Comparison of ENCODE assay signal across 8 mouse cellular contexts in the genomic region with DNA sequence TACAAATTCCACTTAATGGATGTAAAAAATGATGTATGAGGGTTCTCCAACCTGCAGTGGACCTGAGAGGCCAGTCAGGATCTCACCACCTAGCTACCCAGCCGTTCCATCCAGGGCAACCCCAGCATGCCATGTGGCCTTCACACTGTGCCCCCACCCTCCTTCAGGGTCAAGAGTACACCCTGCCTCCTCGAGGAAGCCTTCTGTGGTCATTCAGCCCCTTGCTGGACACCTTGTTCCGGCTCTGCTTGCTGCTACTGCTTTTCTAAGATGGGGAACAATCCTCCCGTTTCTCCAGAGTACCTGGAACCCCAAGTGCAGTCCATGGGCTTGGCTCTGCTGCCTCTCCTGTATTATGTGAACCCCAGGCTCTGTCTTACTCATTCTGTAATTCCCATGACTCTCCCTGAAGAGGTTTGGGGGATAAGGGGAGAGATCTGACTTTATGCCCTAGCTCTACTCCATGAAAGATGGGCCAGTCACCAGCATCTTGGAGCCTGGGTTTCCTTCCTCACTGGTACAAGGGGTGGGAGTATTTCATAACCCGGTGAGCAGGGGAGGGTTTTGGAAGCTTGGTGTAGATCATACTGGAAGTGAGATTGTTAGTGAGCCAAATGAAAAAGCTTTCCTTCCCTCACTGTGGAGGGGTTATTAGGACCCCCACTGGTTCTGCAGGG. TPM values are rescaled to one million over a fixed set of nuclear protein-coding genes. Genes with fewer than 3 reads are reported as not detected.
DNase-seq lines count a peak whose midpoint lies in the region; ATAC-seq and TF ChIP-seq lines count a peak whose summit lies in the region.

No protein-coding gene starts in this region.

- H3K27me3 ChIP-seq in heart, embryonic 11.5 days (ENCODE audit: control insufficient read depth, insufficient read depth, low read length): no peaks in the 10 kb centered on the region
- no peaks in the 10 kb centered on the region for H3K27me3 ChIP-seq in forebrain, embryonic 16.5 days (replicated peaks; ENCODE audit: control insufficient read depth, insufficient read depth, low read length)
- peaks cover 21% of the 10 kb centered on the region for H3K27me3 ChIP-seq in liver, postnatal 0 days (ENCODE audit: insufficient read depth, low read length)

- WGBS in heart, embryonic 11.5 days (ENCODE audit: insufficient replicate concordance): 35% methylated on average over 5 of the region's 5 CpGs
- WGBS in forebrain, embryonic 16.5 days: 18% methylated on average over 5 of the region's 5 CpGs
- WGBS in liver, postnatal 0 days (ENCODE audit: insufficient replicate concordance): 38% methylated on average over 5 of the region's 5 CpGs

- peak overlapping the region; percentile 70 for H3K4me3 ChIP-seq in heart, embryonic 11.5 days (ENCODE audit: low read depth, low read length)
- H3K4me3 ChIP-seq in forebrain, embryonic 16.5 days (replicated peaks; ENCODE audit: low read length): peak overlapping the region; percentile 89
- 0 out of 2 replicates have a peak overlapping the region, but pooled peaks have one; percentile 45 for H3K4me3 ChIP-seq in liver, postnatal 0 days (ENCODE audit: low read depth, low read length)

- peak overlapping the region; percentile 87 for H3K9ac ChIP-seq in heart, embryonic 11.5 days (ENCODE audit: low read depth, low read length)
- H3K9ac ChIP-seq in forebrain, embryonic 16.5 days (replicated peaks; ENCODE audit: low read depth, low read length): peak overlapping the region; percentile 98
- H3K9ac ChIP-seq in liver, postnatal 0 days (replicated peaks): no peak overlapping the region

- H3K9me3 ChIP-seq in heart, embryonic 11.5 days (replicated peaks; ENCODE audit: control insufficient read depth, low read length): no peaks in the 10 kb centered on the region
- H3K9me3 ChIP-seq in forebrain, embryonic 16.5 days (ENCODE audit: control insufficient read depth, low read length): no peaks in the 10 kb centered on the region
- H3K9me3 ChIP-seq in liver, postnatal 0 days (ENCODE audit: low read length): no peaks in the 10 kb centered on the region

- H3K4me1 ChIP-seq in heart, embryonic 11.5 days (ENCODE audit: control insufficient read depth, insufficient read depth, low read length): peaks cover 15% of the 10 kb centered on the region
- peaks cover 27% of the 10 kb centered on the region for H3K4me1 ChIP-seq in forebrain, embryonic 16.5 days (replicated peaks; ENCODE audit: control insufficient read depth, insufficient read depth, low read length)
- H3K4me1 ChIP-seq in liver, postnatal 0 days (ENCODE audit: insufficient read depth): peaks cover 11% of the 10 kb centered on the region; the same call in 1 of the 2 replicates

- no peak for TF ChIP-seq CTCF in liver, postnatal 0 days (IDR thresholded peaks at IDR 0.05; ENCODE audit: low read depth)

- no peak overlapping the region for H3K27ac ChIP-seq in heart, embryonic 11.5 days (ENCODE audit: low read depth, low read length)
- H3K27ac ChIP-seq in forebrain, embryonic 16.5 days (ENCODE audit: low read length): peak overlapping the region; percentile 25; the same call in 1 of the 2 replicates
- no peak overlapping the region for H3K27ac ChIP-seq in liver, postnatal 0 days (ENCODE audit: low read depth)

- H3K4me2 ChIP-seq in heart, embryonic 11.5 days: peak overlapping the region; percentile 80
- H3K4me2 ChIP-seq in forebrain, embryonic 16.5 days (ENCODE audit: low read length): peak overlapping the region; percentile 90
- no peak overlapping the region for H3K4me2 ChIP-seq in liver, postnatal 0 days (ENCODE audit: low read depth, low read length)

- ATAC-seq in heart, embryonic 11.5 days (replicated peaks; ENCODE audit: insufficient number of reproducible peaks, low FRiP score, low TSS enrichment): no peak
- peak; percentile 0; the same call in 1 of the 2 replicates for ATAC-seq in forebrain, embryonic 16.5 days
- ATAC-seq in liver, postnatal 0 days: no peak

- no peak for TF ChIP-seq EP300 in liver, postnatal 0 days (IDR thresholded peaks at IDR 0.05; ENCODE audit: low read depth)

- H3K36me3 ChIP-seq in heart, embryonic 11.5 days (ENCODE audit: control insufficient read depth, insufficient read depth, low read length): peaks cover 44% of the 10 kb centered on the region
- peaks cover 35% of the 10 kb centered on the region for H3K36me3 ChIP-seq in forebrain, embryonic 16.5 days (ENCODE audit: control insufficient read depth, insufficient read depth)
- H3K36me3 ChIP-seq in liver, postnatal 0 days (replicated peaks; ENCODE audit: insufficient read depth, low read length): peaks cover 6% of the 10 kb centered on the region

- DNase-seq in heart, adult 9 months (ENCODE audit: low spot score in 2 of 2): no peak
- DNase-seq in NIH3T3 (ENCODE audit: low read depth): peak; percentile 19
- DNase-seq in liver, postnatal 0 days: no peak
- no peak for DNase-seq in testis, postnatal 10 days (ENCODE audit: low spot score)
- no peak for DNase-seq in spleen, postnatal 10 days (ENCODE audit: low spot score in 2 of 2)
- DNase-seq in kidney, postnatal 4 days: no peak

RNA-seq across cellular contexts. Expression of a gene that starts 1.7 kb away (rescaled TPM):
- 35.5 and 37.2 TPM in 2 replicates for polyA plus RNA-seq in heart, embryonic 11.5 days (2014; fragmentation: Nextera tagmentation; extraction: Ambion mirVana)
- polyA plus RNA-seq in forebrain, embryonic 16.5 days (2015; fragmentation: Nextera tagmentation; extraction: Ambion mirVana): 176 and 195 TPM in 2 replicates
- 2.0 and 2.1 TPM in 2 replicates for polyA plus RNA-seq in liver, postnatal 0 days (2015; fragmentation: Nextera tagmentation; extraction: Ambion mirVana)

RNA-seq across cellular contexts. Expression of a gene that starts 13.7 kb away (rescaled TPM):
- polyA plus RNA-seq in heart, embryonic 11.5 days (2014; fragmentation: Nextera tagmentation; extraction: Ambion mirVana): 66.7 and 71.0 TPM in 2 replicates
- polyA plus RNA-seq in forebrain, embryonic 16.5 days (2015; fragmentation: Nextera tagmentation; extraction: Ambion mirVana): 43.7 and 46.1 TPM in 2 replicates
- polyA plus RNA-seq in liver, postnatal 0 days (2015; fragmentation: Nextera tagmentation; extraction: Ambion mirVana): 12.8 and 13.2 TPM in 2 replicates

RNA-seq across cellular contexts. Expression of a gene that starts 26.9 kb away (rescaled TPM):
- 33.0 and 39.4 TPM in 2 replicates for polyA plus RNA-seq in heart, embryonic 11.5 days (2014; fragmentation: Nextera tagmentation; extraction: Ambion mirVana)
- 42.8 and 43.3 TPM in 2 replicates for polyA plus RNA-seq in forebrain, embryonic 16.5 days (2015; fragmentation: Nextera tagmentation; extraction: Ambion mirVana)
- 10.2 and 12.7 TPM in 2 replicates for polyA plus RNA-seq in liver, postnatal 0 days (2015; fragmentation: Nextera tagmentation; extraction: Ambion mirVana)

RNA-seq across cellular contexts. Expression of a gene that starts 28.6 kb away (rescaled TPM):
- 0.19 and 0.31 TPM in 2 replicates for polyA plus RNA-seq in heart, embryonic 11.5 days (2014; fragmentation: Nextera tagmentation; extraction: Ambion mirVana)
- polyA plus RNA-seq in forebrain, embryonic 16.5 days (2015; fragmentation: Nextera tagmentation; extraction: Ambion mirVana): 0.25 and 0.57 TPM in 2 replicates
- 4.2 and 4.4 TPM in 2 replicates for polyA plus RNA-seq in liver, postnatal 0 days (2015; fragmentation: Nextera tagmentation; extraction: Ambion mirVana)

RNA-seq across cellular contexts. Expression of a gene that starts 38.2 kb away (rescaled TPM):
- polyA plus RNA-seq in heart, embryonic 11.5 days (2014; fragmentation: Nextera tagmentation; extraction: Ambion mirVana): not detected in 2 replicates
- polyA plus RNA-seq in forebrain, embryonic 16.5 days (2015; fragmentation: Nextera tagmentation; extraction: Ambion mirVana): not detected in 2 replicates
- polyA plus RNA-seq in liver, postnatal 0 days (2015; fragmentation: Nextera tagmentation; extraction: Ambion mirVana): 0.11 TPM in 1 of 2 replicates, not detected in the other

Comparison
In these comparisons a context has a peak if more than half of its experiments do, and no peak if none do; other contexts are left out.
1. RNA of a gene that starts 1.7 kb away (polyA plus RNA-seq): 176 to 195 TPM in forebrain, embryonic 16.5 days and 35.5 to 37.2 TPM in heart, embryonic 11.5 days; 2.0 to 2.1 TPM in liver, postnatal 0 days; every median in the first group is over 10 times any median in the second.
2. Peak in every context shown above with its lines, with median percentiles within 50 percentile points of each other: H3K4me3 ChIP-seq.